Mouse (Mus musculus): ENCODE results near the gene B4galt3. TPM values are rescaled to one million over a fixed set of nuclear protein-coding genes. Genes with fewer than 3 reads are reported as not detected.
"Not testable (repeated sequence)": the region's sequence is repeated elsewhere in the genome, so short reads cannot be mapped to it uniquely, and the experiment has no call there.

Gene B4galt3
- total and polyA plus RNA-seq, 3 experiments: 16.8 to 33.1 TPM; not detected in 1

GRCm38 (mm10) chr1:171306157-171306556 is 36.0 kb downstream of the B4galt3 start:
- H3K36me3 ChIP-seq (ENCODE audit: control insufficient read depth in 1 of 2, insufficient read depth in 2 of 2, low read length in 2 of 2); H3K27ac ChIP-seq (ENCODE audit: control insufficient read depth, low read depth, low read length); H3K9me3 ChIP-seq (replicated peaks; ENCODE audit: insufficient read depth, low read length); H3K4me1 ChIP-seq (ENCODE audit: control insufficient read depth in 1 of 2, insufficient read depth in 2 of 2, low read length in 2 of 2); H3K4me3 ChIP-seq (ENCODE audit: control insufficient read depth in 1 of 2, insufficient read depth in 1 of 2, low read depth in 2 of 2, low read length in 2 of 2); DNase-seq (ENCODE audit: low read depth, low spot score); H3K79me2 ChIP-seq (ENCODE audit: control insufficient read depth, insufficient read depth, low read length, poor library complexity); H3K9ac ChIP-seq (ENCODE audit: control insufficient read depth, low read depth, low read length, poor library complexity, severe bottlenecking): not testable (repeated sequence)
- TF ChIP-seq TBP (IDR thresholded peaks at IDR 0.05; ENCODE audit: low read depth, low read length): peak; percentile 73; the same call in 1 of the 2 replicates
- H3K27me3 ChIP-seq (ENCODE audit: control insufficient read depth in 1 of 2, insufficient read depth in 2 of 2, low read length in 2 of 2): peaks cover 3 to 17% of the 10 kb centered on the region in 2 experiments; a peak in 3 of 4 replicates

- Histone ChIP-seq H3K36me3 (ENCODE audit: control insufficient read depth in 1 of 2, insufficient read depth in 2 of 2, low read length in 2 of 2) (no peaks in the 10 kb centered on the region), H3K9ac (ENCODE audit: control insufficient read depth, low read depth, low read length, poor library complexity, severe bottlenecking) (no peak overlapping the region), H3K27ac (ENCODE audit: control insufficient read depth, low read depth, low read length) (no peak overlapping the region), H3K4me1 (ENCODE audit: control insufficient read depth in 1 of 2, insufficient read depth in 2 of 2, low read length in 2 of 2) (no peaks in the 10 kb centered on the region), H3K4me3 (ENCODE audit: control insufficient read depth in 1 of 2, insufficient read depth in 1 of 2, low read depth in 2 of 2, low read length in 2 of 2) (no peak overlapping the region), H3K27me3 (ENCODE audit: control insufficient read depth in 1 of 2, insufficient read depth in 2 of 2, low read length in 2 of 2) (peaks cover 3 to 13% of the 10 kb centered on the region in 2 experiments; a peak in 3 of 4 replicates), H3K79me2 (ENCODE audit: control insufficient read depth, insufficient read depth, low read length, poor library complexity) (no peaks in the 10 kb centered on the region), H3K9me3 (replicated peaks; ENCODE audit: insufficient read depth, low read length) (no peaks in the 10 kb centered on the region)
- no peak for DNase-seq (ENCODE audit: low read depth, low spot score)
- TF ChIP-seq NRF1 (IDR thresholded peaks at IDR 0.05; ENCODE audit: insufficient read depth, low read depth, low read length, poor library complexity, severe bottlenecking) (no peak), EP300 (IDR thresholded peaks at IDR 0.05; ENCODE audit: low read depth in 1 of 2, low read length in 2 of 2) (no peak), MEF2A (IDR thresholded peaks at IDR 0.05; ENCODE audit: extremely low read depth, insufficient replicate concordance, low read depth, low read length, poor library complexity, severe bottlenecking) (no peak), USF2 (IDR thresholded peaks at IDR 0.05; ENCODE audit: borderline replicate concordance in 1 of 2, insufficient read depth in 1 of 2, low read depth in 1 of 2, low read length in 2 of 2) (no peak), ZMIZ1 (IDR thresholded peaks at IDR 0.05; ENCODE audit: low read depth, low read length) (no peak), SIN3A (IDR thresholded peaks at IDR 0.05; ENCODE audit: low read length) (no peak), TAL1 (IDR thresholded peaks at IDR 0.05; ENCODE audit: low read length) (no peak), HCFC1 (IDR thresholded peaks at IDR 0.05; ENCODE audit: low read depth, low read length) (no peak), MAX (IDR thresholded peaks at IDR 0.05; ENCODE audit: low read length) (no peak)
Observed at GRCm38 (mm10) chr1:171309321-171309720, 39.2 kb downstream of the B4galt3 start.

GRCm38 (mm10) chr1:171319748-171320147 is 49.6 kb downstream of the B4galt3 start:
- peaks cover 0 to 2% of the 10 kb centered on the region in 2 experiments; a peak in 1 of 4 replicates for H3K36me3 ChIP-seq (ENCODE audit: control insufficient read depth in 1 of 2, insufficient read depth in 2 of 2, low read length in 2 of 2)
- no peak overlapping the region for H3K9ac ChIP-seq (ENCODE audit: control insufficient read depth, low read depth, low read length, poor library complexity, severe bottlenecking)
- no peaks in the 10 kb centered on the region for H3K79me2 ChIP-seq (ENCODE audit: control insufficient read depth, insufficient read depth, low read length, poor library complexity)
- H3K27ac ChIP-seq (ENCODE audit: control insufficient read depth, low read depth, low read length): no peak overlapping the region
- H3K4me1 ChIP-seq (ENCODE audit: control insufficient read depth in 1 of 2, insufficient read depth in 2 of 2, low read length in 2 of 2): no peaks in the 10 kb centered on the region
- H3K9me3 ChIP-seq (replicated peaks; ENCODE audit: insufficient read depth, low read length): no peaks in the 10 kb centered on the region
- H3K27me3 ChIP-seq (ENCODE audit: control insufficient read depth in 1 of 2, insufficient read depth in 2 of 2, low read length in 2 of 2): no peaks in the 10 kb centered on the region
- DNase-seq (ENCODE audit: low read depth, low spot score): no peak
- H3K4me3 ChIP-seq (ENCODE audit: control insufficient read depth in 1 of 2, insufficient read depth in 1 of 2, low read depth in 2 of 2, low read length in 2 of 2): no peak overlapping the region
- TF ChIP-seq POLR2AphosphoS2 (IDR thresholded peaks at IDR 0.05; ENCODE audit: low read length) (peak; percentile 43; the same call in 1 of the 2 replicates), MAFK (IDR thresholded peaks at IDR 0.05; ENCODE audit: borderline replicate concordance, low read depth, low read length) (no peak)
